Mouse (Mus musculus) retina, postnatal 7 days (tissue): ENCODE measurements at regions not wholly inside any gene's neighbourhood (a gene's known extent, or its start where the extent isn't known, plus 50 kb on each side); places are given as distances from the start of the nearest gene placed in this dataset.

Source experiments
- DNase-seq: peaks from one replicate; pipeline ENCODE4 v3.0.0-alpha.2; 2012; ENCODE audit warnings: low read depth, low spot score

DNA sequence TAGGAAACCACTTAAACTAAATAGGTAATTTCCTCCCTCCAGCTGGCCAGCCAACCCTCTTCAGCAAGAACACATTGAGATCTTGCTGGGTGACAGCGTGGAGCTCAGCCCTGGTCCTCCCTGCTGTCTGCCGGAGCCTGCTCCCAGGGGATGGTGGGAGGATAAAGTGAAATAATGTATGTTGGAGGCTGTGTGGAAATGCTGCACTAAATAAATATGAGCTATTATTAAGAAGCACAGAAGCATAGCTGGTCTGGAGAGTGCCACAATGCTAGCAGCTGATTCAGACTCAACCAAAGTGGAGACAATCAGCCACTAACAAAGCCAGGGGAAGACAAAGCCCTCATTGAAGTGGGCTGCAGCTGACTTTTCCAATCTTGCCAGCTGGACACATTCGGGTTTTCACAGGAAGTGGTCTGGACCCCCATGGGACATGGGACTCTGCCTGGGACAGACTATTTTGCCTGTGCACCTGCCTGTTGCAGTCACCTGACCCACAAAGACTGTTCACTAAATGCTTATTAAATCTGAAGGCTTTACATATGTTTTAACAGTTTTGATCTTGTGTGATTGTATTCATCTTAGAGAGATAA lies 248.3 kb downstream of the Emp1 start:
- DNase-seq: no peak

DNA sequence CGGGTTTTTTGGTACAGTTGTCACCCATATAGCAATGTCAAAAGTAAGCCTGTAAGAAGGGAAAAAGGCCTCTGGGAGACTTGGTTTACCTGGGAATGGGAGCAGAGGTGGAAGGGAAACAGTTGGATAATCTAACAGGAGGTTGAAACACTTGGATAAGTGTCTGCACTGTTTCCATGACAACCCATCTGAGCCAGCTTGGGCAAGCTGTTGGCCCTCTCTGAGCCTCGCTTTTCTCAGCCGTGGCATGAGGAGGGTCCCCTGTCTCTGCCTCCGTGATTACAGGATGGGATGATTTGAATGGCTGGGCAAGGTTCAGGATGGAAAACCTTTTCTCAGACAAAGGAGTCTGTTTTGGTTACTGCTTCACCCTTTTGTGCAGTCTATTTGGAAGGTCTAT lies 265.6 kb downstream of the Emp1 start:
- no peak for DNase-seq

DNA sequence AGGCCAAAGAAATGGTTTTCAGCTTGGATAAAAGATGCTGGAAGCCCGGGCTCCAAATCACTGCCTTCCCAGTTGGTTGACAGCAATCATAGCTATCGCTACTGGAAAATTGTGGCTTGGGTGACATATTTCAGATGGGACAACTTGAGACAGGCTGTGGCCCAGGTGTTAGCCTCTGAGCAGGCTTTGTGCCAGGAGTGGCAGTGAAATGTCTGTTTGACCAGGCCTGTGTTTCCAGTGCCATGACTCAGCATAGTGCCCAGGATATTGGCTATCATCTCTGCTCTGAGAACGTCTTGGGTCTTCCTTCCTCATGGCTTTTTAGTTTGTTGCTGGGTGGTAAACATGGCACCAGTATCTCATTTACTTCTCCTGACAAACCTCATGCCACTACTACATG lies 266.9 kb downstream of the Emp1 start:
- no peak for DNase-seq

DNA sequence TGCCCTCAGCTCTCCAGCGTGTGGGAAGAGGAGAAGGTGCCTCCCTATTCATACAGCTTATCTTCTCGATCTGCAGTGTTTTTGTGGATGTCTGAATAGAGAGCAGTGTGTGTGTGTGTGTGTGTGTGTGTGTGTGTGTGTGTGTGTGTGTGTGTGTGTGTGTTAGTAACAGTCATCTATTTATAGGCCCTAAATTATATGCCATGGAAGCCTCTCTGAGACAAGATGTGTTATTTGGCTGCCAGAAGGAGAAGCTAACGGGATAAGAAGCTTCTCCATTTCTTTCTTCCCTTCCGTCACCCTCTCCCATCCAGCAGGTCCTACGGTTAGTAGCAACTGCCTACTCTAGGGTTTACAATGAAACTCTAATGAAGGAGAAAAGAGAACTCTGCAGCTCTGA lies 270.3 kb downstream of the Emp1 start:
- no peak for DNase-seq

DNA sequence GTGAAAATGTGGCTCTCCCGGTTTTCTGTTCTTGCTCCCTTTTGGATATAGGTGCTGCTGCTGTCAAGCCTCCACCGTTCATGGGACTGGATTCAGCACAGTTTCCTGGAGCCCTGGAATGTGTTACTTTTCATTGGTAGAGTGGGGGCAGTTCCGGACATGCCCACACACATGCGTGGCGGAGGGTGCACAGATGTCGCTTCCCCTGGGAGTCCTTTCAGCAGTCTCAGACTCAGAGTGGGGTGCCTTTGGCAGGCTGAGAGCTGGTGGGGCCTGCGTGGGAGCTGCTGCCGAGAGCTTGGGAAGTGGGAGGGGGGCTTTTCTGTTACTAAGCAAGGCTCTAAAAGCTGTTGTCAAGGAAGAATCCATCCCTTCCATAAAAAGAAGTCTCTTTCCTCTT lies 274.3 kb downstream of the Emp1 start:
- DNase-seq: no peak

DNA sequence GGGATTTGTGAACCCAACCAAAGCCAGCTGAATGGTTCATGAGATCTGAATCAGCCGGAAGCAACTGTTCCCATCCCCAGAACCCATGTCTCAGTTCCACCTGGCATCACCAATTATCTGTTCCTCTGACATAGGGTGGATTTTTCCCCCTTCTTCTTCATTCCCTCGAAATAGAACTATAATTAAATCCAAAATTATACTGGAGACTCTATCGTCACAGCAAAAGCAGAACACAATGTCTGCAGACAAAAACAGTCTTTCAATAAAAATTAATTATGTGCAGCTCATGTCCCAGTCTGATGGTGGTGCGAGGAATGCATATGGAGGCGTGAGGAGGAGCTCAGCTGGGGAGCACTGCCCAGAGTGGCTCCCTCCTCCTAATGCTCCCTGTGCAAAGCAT lies 280.4 kb downstream of the Emp1 start:
- DNase-seq: no peak

DNA sequence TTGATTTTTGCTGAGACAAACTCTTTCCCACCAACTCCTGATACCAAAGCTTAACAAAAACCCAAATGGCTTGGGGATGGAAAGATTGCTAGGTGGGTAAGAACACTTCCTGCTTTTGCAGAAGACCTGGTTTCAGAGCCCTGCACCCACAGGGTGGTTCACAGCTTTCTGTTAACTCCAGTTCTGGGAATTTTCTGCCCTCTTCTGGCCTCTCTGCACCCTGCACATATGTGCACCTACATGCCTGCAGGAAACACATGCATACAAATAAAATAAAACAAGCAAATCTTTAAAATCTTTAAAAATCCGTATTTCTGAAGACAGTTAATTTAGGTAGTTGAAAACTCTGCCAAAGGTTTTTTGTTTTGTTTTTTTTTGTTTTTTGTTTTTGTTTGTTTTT lies 283.8 kb downstream of the Emp1 start:
- no peak for DNase-seq

DNA sequence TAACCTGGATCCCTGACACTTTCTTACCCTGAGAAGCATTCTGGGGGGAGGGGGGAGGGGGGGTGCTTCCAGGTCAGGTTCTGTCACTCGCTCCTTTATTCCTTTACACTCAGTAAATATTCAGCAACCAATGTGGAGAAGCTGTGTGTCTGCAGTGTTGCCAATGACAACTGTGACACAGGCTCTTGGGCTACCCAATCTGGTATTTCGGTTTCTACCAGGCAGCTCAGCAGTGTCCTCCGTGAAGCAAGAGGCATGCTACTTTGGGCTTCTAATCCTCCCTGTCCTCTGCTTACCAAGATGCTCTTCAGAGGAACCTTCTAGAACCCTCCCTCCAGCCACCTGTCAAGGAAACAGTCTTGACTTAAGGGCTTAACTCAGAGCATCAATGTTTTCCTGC lies 290.7 kb downstream of the Emp1 start:
- no peak for DNase-seq

DNA sequence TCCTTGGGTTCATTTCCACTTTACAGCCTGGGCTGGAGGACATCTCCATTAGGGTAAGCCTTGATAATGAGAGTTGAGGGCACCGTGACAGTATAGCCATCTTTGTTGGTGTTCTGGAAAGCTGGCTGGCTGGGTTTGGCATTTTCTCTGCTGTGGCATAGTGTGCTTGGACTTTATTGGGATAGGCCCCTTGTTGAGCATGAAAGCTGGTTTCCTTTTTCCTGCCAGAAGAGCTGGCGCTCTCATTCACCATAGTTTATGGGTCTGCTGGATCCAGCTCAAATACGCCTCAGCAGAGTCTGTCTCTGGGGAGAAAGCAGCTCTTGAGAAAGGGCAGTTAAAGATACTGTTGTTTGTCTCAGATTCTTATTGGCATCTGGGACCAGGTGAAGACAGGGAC lies 300.0 kb downstream of the Emp1 start:
- no peak for DNase-seq

DNA sequence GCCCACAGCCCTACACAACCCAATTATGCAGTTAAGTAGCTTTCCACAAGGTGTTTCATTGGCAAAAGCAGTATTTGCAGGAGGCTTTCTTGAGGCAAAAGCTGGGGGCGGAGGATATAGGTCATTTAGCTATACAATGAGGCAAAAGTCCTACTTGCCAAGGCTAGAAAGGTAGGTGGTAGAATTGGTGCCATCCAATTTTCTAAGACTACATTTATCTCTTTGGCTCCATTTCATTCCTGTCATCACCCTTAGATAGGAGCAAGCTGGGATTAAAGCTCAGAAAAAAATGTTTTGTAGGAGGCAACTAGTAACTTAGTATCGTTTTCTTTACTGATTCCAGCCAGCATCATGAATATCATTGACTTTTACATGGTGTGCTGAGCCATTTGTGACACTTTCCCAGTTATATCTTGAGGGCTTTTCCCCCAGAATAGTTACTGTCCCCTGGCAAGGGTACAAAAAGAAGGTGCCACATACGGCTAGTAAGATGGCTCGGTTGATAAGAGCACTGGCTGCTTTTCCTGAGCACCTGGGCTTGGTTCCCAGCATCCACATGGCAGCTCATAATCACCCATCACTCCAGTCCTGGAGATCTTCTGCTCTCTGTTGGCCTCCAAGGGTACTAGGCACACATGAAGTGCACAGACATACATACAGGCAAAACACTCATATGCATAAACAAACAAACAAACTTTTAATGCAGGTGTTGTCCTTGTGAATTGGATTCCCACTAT lies 300.6 kb downstream of the Emp1 start:
- no peak for DNase-seq
